Mouse (Mus musculus) 416B (cell line): ENCODE data around the gene 4930404H24Rik.
A peak's percentile ranks its signal among the peaks of the same experiment; 100 is the strongest.

ENCODE experiments used
- DNase-seq: peaks from one replicate; pipeline ENCODE4 v3.0.0; 2011; ENCODE audit warnings: low read depth

Gene 4930404H24Rik

GRCm38 (mm10) chr2:153492573-153493392 lies at the start of gene 4930404H24Rik:
Gene 4930404H24Rik (plus strand): TSS chr2:153492790.
- peak; percentile 91 for DNase-seq

- DNase-seq = no peak
Observed at GRCm38 (mm10) chr2:153443434-153444240, 49.0 kb upstream of the 4930404H24Rik start.

GRCm38 (mm10) chr2:153444254-153445136 lies 48.1 kb upstream of the 4930404H24Rik start:
- DNase-seq = no peak

- no peak for DNase-seq
Observed at GRCm38 (mm10) chr2:153445137-153446016, 47.2 kb upstream of the 4930404H24Rik start.

- peak; percentile 44 for DNase-seq
Observed at GRCm38 (mm10) chr2:153446017-153446408, 46.6 kb upstream of the 4930404H24Rik start.

- DNase-seq = no peak
Observed at GRCm38 (mm10) chr2:153446476-153446875, 46.1 kb upstream of the 4930404H24Rik start.

GRCm38 (mm10) chr2:153447719-153448118 lies 44.9 kb upstream of the 4930404H24Rik start:
- DNase-seq = no peak

- no peak for DNase-seq
Observed at GRCm38 (mm10) chr2:153448519-153448918, 44.1 kb upstream of the 4930404H24Rik start.

GRCm38 (mm10) chr2:153453961-153454759 lies 38.4 kb upstream of the 4930404H24Rik start:
- peak; percentile 55 for DNase-seq

- DNase-seq = no peak
Observed at GRCm38 (mm10) chr2:153454841-153455506, 37.6 kb upstream of the 4930404H24Rik start.

GRCm38 (mm10) chr2:153457467-153457866 lies 35.1 kb upstream of the 4930404H24Rik start:
- no peak for DNase-seq

GRCm38 (mm10) chr2:153458022-153458441 lies 34.6 kb upstream of the 4930404H24Rik start:
- DNase-seq = no peak

- peak; percentile 56 for DNase-seq
Observed at GRCm38 (mm10) chr2:153463257-153463656, 29.3 kb upstream of the 4930404H24Rik start.

- peak; percentile 36 for DNase-seq
Observed at GRCm38 (mm10) chr2:153467372-153467771, 25.2 kb upstream of the 4930404H24Rik start.

GRCm38 (mm10) chr2:153469317-153469716 lies 23.3 kb upstream of the 4930404H24Rik start:
- no peak for DNase-seq

GRCm38 (mm10) chr2:153469764-153470163 lies 22.8 kb upstream of the 4930404H24Rik start:
- no peak for DNase-seq

GRCm38 (mm10) chr2:153470983-153471382 lies 21.6 kb upstream of the 4930404H24Rik start:
- DNase-seq = no peak

- DNase-seq = peak; percentile 21
Observed at GRCm38 (mm10) chr2:153475114-153476112, 17.2 kb upstream of the 4930404H24Rik start.
